In genomic region chr17:35241305-35242014, GRCm38 (mm10) we compare ENCODE assay signal across 8 mouse cellular contexts. TPM values are rescaled to one million over a fixed set of nuclear protein-coding genes. Genes with fewer than 3 reads are reported as not detected.
DNase-seq lines count a peak whose midpoint lies in the region; ATAC-seq lines count a peak whose summit lies in the region.

Gene Ddx39b, plus strand, starts transcription at chr17:35241746.

- H3K4me1 ChIP-seq in forebrain, embryonic 14.5 days (ENCODE audit: control insufficient read depth, insufficient read depth, low read length), result peaks cover 28% of the 10 kb centered on the region
- peaks cover 60% of the 10 kb centered on the region for H3K4me1 ChIP-seq in neural tube, embryonic 15.5 days

- H3K4me2 ChIP-seq in forebrain, embryonic 14.5 days (ENCODE audit: low read length), result peak within 1 kb of the TSS; percentile 84
- H3K4me2 ChIP-seq in neural tube, embryonic 15.5 days, result peak within 1 kb of the TSS; percentile 91

- intact Hi-C loops in heart, postnatal 14 days (cut with DNase I), result loop anchor here (5.0 to 10.0 kb wide), 2 partner anchors 389 to 1127 kb away; partner anchors contain the start of genes H2-DMa, Nelfe and Skiv2l

- H3K9ac ChIP-seq in forebrain, embryonic 14.5 days (ENCODE audit: low read length), result peak within 1 kb of the TSS; percentile 100
- peak within 1 kb of the TSS; percentile 81 for H3K9ac ChIP-seq in neural tube, embryonic 15.5 days (replicated peaks)

- H3K27me3 ChIP-seq in forebrain, embryonic 14.5 days (replicated peaks; ENCODE audit: control insufficient read depth, insufficient read depth, low read length), result no peaks in the 10 kb centered on the region
- H3K27me3 ChIP-seq in neural tube, embryonic 15.5 days (replicated peaks), result no peaks in the 10 kb centered on the region

- under 1% methylated on average over 67 of the region's 69 CpGs for WGBS in forebrain, embryonic 14.5 days
- under 1% methylated on average over 69 of the region's 69 CpGs for WGBS in neural tube, embryonic 15.5 days

- H3K27ac ChIP-seq in forebrain, embryonic 14.5 days (ENCODE audit: low read depth, low read length), result peak within 1 kb of the TSS; percentile 98
- peak within 1 kb of the TSS; percentile 96 for H3K27ac ChIP-seq in neural tube, embryonic 15.5 days (replicated peaks)

- peak; percentile 91 for ATAC-seq in forebrain, embryonic 14.5 days
- ATAC-seq in neural tube, embryonic 15.5 days (ENCODE audit: low FRiP score), result peak; percentile 90

- H3K36me3 ChIP-seq in forebrain, embryonic 14.5 days (ENCODE audit: control insufficient read depth, insufficient read depth, low read length), result peaks cover 36% of the 10 kb centered on the region
- H3K36me3 ChIP-seq in neural tube, embryonic 15.5 days, result peaks cover 30% of the 10 kb centered on the region

- H3K9me3 ChIP-seq in forebrain, embryonic 14.5 days (replicated peaks; ENCODE audit: control insufficient read depth, low read length), result no peaks in the 10 kb centered on the region
- no peaks in the 10 kb centered on the region for H3K9me3 ChIP-seq in neural tube, embryonic 15.5 days (replicated peaks)

- peak; percentile 97 for DNase-seq in ES-CJ7 (ENCODE audit: low read depth, low spot score)
- peak; percentile 95 for DNase-seq in cerebellum, adult 11 months
- peak; percentile 99 for DNase-seq in forebrain, embryonic 14.5 days (ENCODE audit: low spot score)
- DNase-seq in heart, postnatal 14 days, result peak; percentile 97
- DNase-seq in layer of hippocampus, adult 11-12 months (ENCODE audit: low spot score), result peak; percentile 96
- peak; percentile 96 to 97 for DNase-seq in lung, adult 18-20 months
- DNase-seq in testis, postnatal 14 days (ENCODE audit: low spot score), result peak; percentile 96

- peak within 1 kb of the TSS; percentile 100 for H3K4me3 ChIP-seq in forebrain, embryonic 14.5 days (ENCODE audit: low read depth, low read length)
- H3K4me3 ChIP-seq in neural tube, embryonic 15.5 days (replicated peaks), result peak within 1 kb of the TSS; percentile 58

RNA-seq across cellular contexts. Expression of gene Ddx39b, which starts in this region (rescaled TPM):
- 478 and 489 TPM in 2 replicates for polyA plus RNA-seq in forebrain, embryonic 14.5 days (2014; fragmentation: Nextera tagmentation; extraction: Ambion mirVana)
- 100 to 1,000 TPM; 107 to 118 TPM for total RNA-seq in heart, postnatal 14 days (2021)
- polyA plus RNA-seq in neural tube, embryonic 15.5 days (2015; fragmentation: Nextera tagmentation; extraction: Ambion mirVana), result 334 and 376 TPM in 2 replicates

Comparison
In these comparisons a context has a peak if more than half of its experiments do, and no peak if none do; other contexts are left out.
1. Peak in every context shown above with its lines: DNase-seq, ATAC-seq, H3K4me3 ChIP-seq and H3K27ac ChIP-seq.